Mouse (Mus musculus): Measurements from ENCODE around the gene Slc8a3. TPM values are rescaled to one million over a fixed set of nuclear protein-coding genes. Genes with fewer than 3 reads are reported as not detected.

Slc8a3 gene
- polyA plus RNA-seq, 1 experiment from 2014 or later, result 0.48 TPM

DNA sequence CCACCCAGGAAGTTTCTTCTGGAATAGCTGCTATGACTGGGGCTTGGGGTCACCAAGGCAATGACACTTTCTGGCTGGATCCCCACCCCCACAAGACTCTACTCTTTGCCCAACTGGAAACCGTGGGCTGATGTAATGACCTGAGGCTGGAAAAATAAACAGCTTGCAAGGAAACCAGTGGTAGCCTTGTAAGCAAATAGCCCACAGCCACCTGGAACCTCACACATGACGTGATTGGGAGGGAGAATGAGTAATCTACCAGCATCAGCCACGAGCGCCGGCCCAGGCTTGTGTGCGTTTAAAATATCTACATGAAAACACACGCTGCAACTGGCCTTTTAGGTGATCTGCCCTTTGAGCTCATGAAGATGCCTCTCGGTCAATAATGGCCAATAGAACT lies 176.1 kb downstream of the Slc8a3 start:
- Histone ChIP-seq H3K27ac (no peak overlapping the region), H3K9me3 (replicated peaks) (no peaks in the 10 kb centered on the region), H3K27me3 (peaks cover 73% of the 10 kb centered on the region), H3K36me3 (no peaks in the 10 kb centered on the region), H3K4me3 (replicated peaks) (no peak overlapping the region), H3K4me1 (0 out of 2 replicates have a peak, but pooled peaks cover 4% of the 10 kb centered on the region), H3K9ac (no peak overlapping the region), H3K4me2 (no peak overlapping the region)
- no peak for ATAC-seq (replicated peaks; ENCODE audit: low FRiP score)
- WGBS, result 70% methylated on average over 8 of the region's 8 CpGs

DNA sequence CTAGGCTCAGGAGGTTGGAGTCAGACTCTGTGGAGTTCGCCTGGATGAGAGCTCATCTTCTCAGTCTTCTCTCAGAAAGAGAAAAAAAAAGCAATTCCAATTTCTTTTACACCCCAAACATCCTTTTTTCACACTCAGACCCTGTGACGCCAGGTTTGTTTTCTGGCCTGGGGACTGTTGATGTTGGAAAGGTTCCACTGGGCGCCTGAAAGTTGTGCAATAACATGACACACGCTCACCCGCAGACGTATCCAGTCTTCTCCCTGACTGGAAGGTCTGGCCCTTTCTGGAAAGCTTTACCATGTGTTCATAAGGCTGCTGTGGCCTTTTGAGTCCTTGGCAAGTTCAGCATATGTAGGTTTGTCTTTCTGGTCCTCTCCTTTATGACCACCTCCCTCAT lies 177.3 kb downstream of the Slc8a3 start:
- H3K4me3 ChIP-seq (replicated peaks), result no peak overlapping the region
- no peak overlapping the region for H3K4me2 ChIP-seq
- peaks cover 63% of the 10 kb centered on the region for H3K27me3 ChIP-seq
- H3K4me1 ChIP-seq, result 0 out of 2 replicates have a peak, but pooled peaks cover 4% of the 10 kb centered on the region
- H3K27ac ChIP-seq, result no peak overlapping the region
- ATAC-seq (replicated peaks; ENCODE audit: low FRiP score), result no peak
- H3K9ac ChIP-seq, result no peak overlapping the region
- H3K36me3 ChIP-seq, result no peaks in the 10 kb centered on the region
- no peaks in the 10 kb centered on the region for H3K9me3 ChIP-seq (replicated peaks)
- WGBS, result 55% methylated on average over 6 of the region's 6 CpGs

DNA sequence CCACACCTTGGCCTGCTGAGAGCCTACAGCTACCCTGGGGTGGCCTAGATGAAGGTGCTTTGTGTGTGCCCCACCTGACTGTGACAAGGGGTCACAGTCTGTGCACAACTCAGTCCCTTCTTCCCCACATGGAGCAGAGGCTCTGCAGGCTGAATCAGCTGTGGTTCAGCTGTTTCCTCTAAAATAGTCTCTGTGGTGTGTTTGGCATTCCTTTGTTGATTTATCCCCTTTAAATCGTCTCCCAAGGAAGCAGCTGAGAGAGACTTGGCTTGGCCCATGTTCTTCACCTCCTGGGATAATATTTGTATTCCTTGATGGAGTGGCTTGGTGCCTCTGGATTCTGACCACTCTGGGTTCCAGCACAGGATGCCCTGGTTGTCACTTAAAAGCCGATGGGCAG lies 180.9 kb downstream of the Slc8a3 start:
- 54% methylated on average over 2 of the region's 2 CpGs for WGBS
- no peak for ATAC-seq (replicated peaks; ENCODE audit: low FRiP score)
- Histone ChIP-seq H3K9ac (no peak overlapping the region), H3K36me3 (no peaks in the 10 kb centered on the region), H3K9me3 (replicated peaks) (no peaks in the 10 kb centered on the region), H3K4me3 (replicated peaks) (no peak overlapping the region), H3K27ac (no peak overlapping the region), H3K27me3 (peaks cover 47% of the 10 kb centered on the region), H3K4me1 (no peaks in the 10 kb centered on the region), H3K4me2 (no peak overlapping the region)

DNA sequence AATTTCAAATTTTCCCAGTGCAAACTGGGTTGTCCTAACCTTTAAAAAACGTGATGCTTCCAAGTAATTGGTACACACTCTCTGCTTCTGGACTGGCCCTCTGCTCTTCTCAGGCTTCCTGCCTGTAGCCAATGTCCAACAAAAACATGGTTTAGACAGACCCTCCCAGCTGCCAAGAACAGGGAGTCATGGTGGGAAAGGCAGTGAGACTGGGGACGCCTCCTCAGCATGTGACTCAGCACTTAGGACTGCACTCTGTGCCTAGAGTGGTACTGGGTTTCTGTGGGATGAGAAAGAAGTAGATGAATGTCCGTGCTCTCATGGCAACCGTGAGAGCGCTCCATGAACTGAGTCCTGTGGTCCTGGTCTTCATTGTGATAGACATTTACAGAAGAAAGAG lies 182.1 kb downstream of the Slc8a3 start:
- no peak overlapping the region for H3K9ac ChIP-seq
- H3K4me2 ChIP-seq, result no peak overlapping the region
- no peaks in the 10 kb centered on the region for H3K9me3 ChIP-seq (replicated peaks)
- 81% methylated on average over 5 of the region's 5 CpGs for WGBS
- no peaks in the 10 kb centered on the region for H3K4me1 ChIP-seq
- peaks cover 39% of the 10 kb centered on the region for H3K27me3 ChIP-seq
- ATAC-seq (replicated peaks; ENCODE audit: low FRiP score), result no peak
- H3K4me3 ChIP-seq (replicated peaks), result no peak overlapping the region
- H3K36me3 ChIP-seq, result no peaks in the 10 kb centered on the region
- H3K27ac ChIP-seq, result no peak overlapping the region

DNA sequence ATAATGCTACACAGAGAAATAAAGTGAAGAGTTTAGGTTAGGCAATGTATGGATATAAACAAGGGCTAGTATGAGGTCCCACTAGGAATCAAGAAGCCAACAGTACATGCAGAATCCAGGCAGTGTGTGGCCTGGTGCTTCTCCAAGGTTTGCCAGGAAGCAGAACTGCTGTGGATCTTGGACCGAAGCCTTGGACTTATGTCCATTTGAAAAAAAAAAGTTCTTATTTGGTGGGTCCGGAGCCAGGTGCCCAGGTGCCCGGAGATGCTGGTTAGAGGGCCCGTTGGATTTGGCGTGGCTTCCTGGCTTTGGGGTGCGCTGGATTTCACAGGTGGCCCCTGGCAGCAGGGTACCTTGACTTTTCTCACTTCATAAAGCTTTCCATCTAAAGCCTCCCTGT lies 185.0 kb downstream of the Slc8a3 start:
- H3K4me1 ChIP-seq, result no peaks in the 10 kb centered on the region
- no peak for ATAC-seq (replicated peaks; ENCODE audit: low FRiP score)
- H3K27me3 ChIP-seq, result peaks cover 33% of the 10 kb centered on the region
- H3K9me3 ChIP-seq (replicated peaks), result no peaks in the 10 kb centered on the region
- WGBS, result 92% methylated on average over 6 of the region's 6 CpGs
- H3K9ac ChIP-seq, result no peak overlapping the region
- H3K4me2 ChIP-seq, result no peak overlapping the region
- no peaks in the 10 kb centered on the region for H3K36me3 ChIP-seq
- no peak overlapping the region for H3K27ac ChIP-seq
- no peak overlapping the region for H3K4me3 ChIP-seq (replicated peaks)

Small RNA genes within 50 kb of the gene (microRNA-seq; reads per million reads assigned to microRNA genes)
- not detected for gene Mir3067

Other genes with a start within 250 kb of the Slc8a3 start
- gene Gm4787, start 46.3 kb upstream of the Slc8a3 start, polyA plus RNA-seq (2015; fragmentation: Nextera tagmentation; extraction: Ambion mirVana), result 0.13 and 0.21 TPM in 2 replicates
- gene Adam4, start 88.8 kb upstream of the Slc8a3 start, polyA plus RNA-seq (2015; fragmentation: Nextera tagmentation; extraction: Ambion mirVana), result 0.45 and 0.54 TPM in 2 replicates
- gene Cox16, start 151.9 kb upstream of the Slc8a3 start, polyA plus RNA-seq (2015; fragmentation: Nextera tagmentation; extraction: Ambion mirVana), result 129 and 143 TPM in 2 replicates
- gene Gm20498, start 199.7 kb upstream of the Slc8a3 start, polyA plus RNA-seq (2015; fragmentation: Nextera tagmentation; extraction: Ambion mirVana), result 28.8 TPM in 2 replicates
- gene Synj2bp, start 199.7 kb upstream of the Slc8a3 start, polyA plus RNA-seq (2015; fragmentation: Nextera tagmentation; extraction: Ambion mirVana), result 39.8 and 41.6 TPM in 2 replicates
- gene Adam21, start 235.3 kb upstream of the Slc8a3 start, polyA plus RNA-seq (2015; fragmentation: Nextera tagmentation; extraction: Ambion mirVana), result 0.34 and 0.37 TPM in 2 replicates